Mouse (Mus musculus): ENCODE data around the gene Hrc. TPM values are rescaled to one million over a fixed set of nuclear protein-coding genes. Genes with fewer than 3 reads are reported as not detected.

The Hrc gene
- 0.58 and 1.2 TPM in 2 replicates for polyA plus RNA-seq (2014; fragmentation: Nextera tagmentation; extraction: Ambion mirVana)

DNA sequence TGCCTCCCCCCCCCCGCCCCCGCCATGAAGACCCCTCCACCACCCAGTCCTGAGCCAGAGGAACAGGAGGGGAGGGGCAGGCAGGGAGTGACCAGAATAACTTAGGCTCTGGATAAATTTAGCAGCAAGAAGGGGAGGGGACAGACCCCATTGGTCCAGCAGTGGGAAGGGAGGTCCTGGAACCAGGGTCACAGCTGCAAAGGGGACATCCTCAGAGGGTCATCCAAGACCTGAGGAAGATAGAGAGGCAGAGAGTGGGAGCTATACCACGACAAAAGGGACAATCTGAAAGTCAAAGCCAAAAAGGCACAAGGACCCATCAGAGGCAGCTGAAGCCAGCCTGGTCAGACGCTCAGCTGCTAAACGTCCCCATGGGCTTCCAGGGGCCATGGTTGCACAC, at the start of gene Hrc:
Gene Hrc (plus strand): TSS at position 235 of the 400 bp plus-strand sequence.
- peak within 1 kb of the TSS; percentile 93; the same call in 1 of the 2 replicates for H3K27ac ChIP-seq (ENCODE audit: low read depth)
- no peak within 1 kb of the TSS for H3K9ac ChIP-seq
- TF ChIP-seq CTCF (IDR thresholded peaks at IDR 0.05; ENCODE audit: low read depth), result no peak
- WGBS, result 18% methylated on average over 5 of the region's 5 CpGs
- ATAC-seq (ENCODE audit: insufficient read depth) (no peak), DNase-seq (peak; percentile 13)
- peaks cover 19% of the 10 kb centered on the region for H3K4me1 ChIP-seq (ENCODE audit: insufficient read depth)
- H3K27me3 ChIP-seq (ENCODE audit: insufficient read depth, low read length), result no peaks in the 10 kb centered on the region
- H3K4me2 ChIP-seq, result peak within 1 kb of the TSS; percentile 93
- no peaks in the 10 kb centered on the region for H3K9me3 ChIP-seq (ENCODE audit: low read depth, low read length)
- H3K4me3 ChIP-seq (ENCODE audit: low read depth, low read length), result peak within 1 kb of the TSS; percentile 70; the same call in 1 of the 2 replicates
- H3K36me3 ChIP-seq (ENCODE audit: insufficient read depth), result no peaks in the 10 kb centered on the region

DNA sequence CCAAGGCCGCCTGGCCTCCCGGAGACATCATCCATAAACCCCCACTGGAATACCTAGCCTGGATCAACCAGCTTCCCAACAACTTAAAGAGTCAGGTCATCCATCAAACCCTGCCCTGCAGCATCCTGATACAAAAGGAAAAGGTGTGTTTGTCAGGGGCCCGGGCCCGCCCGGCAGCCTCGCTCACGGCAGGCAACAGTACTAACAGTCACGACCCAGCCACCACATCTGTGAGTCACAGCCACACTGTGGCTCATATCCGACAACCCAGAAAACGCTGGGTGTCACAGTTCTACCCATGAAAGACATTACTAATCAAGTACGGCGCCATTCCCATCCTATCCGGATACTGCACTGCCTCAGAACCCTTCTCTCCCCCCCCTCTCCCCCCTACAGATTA, 48.6 kb upstream of the Hrc start:
- 69% methylated on average over 13 of the region's 13 CpGs for WGBS
- TF ChIP-seq CTCF (IDR thresholded peaks at IDR 0.05; ENCODE audit: low read depth), result no peak
- Histone ChIP-seq H3K4me1 (ENCODE audit: insufficient read depth) (no peaks in the 10 kb centered on the region), H3K9ac (no peak overlapping the region), H3K4me3 (ENCODE audit: low read depth, low read length) (no peak overlapping the region), H3K9me3 (ENCODE audit: low read depth, low read length) (no peaks in the 10 kb centered on the region), H3K27ac (ENCODE audit: low read depth) (no peak overlapping the region), H3K36me3 (ENCODE audit: insufficient read depth) (no peaks in the 10 kb centered on the region), H3K4me2 (no peak overlapping the region), H3K27me3 (ENCODE audit: insufficient read depth, low read length) (no peaks in the 10 kb centered on the region)
- ATAC-seq (ENCODE audit: insufficient read depth) (no peak), DNase-seq (no peak)

DNA sequence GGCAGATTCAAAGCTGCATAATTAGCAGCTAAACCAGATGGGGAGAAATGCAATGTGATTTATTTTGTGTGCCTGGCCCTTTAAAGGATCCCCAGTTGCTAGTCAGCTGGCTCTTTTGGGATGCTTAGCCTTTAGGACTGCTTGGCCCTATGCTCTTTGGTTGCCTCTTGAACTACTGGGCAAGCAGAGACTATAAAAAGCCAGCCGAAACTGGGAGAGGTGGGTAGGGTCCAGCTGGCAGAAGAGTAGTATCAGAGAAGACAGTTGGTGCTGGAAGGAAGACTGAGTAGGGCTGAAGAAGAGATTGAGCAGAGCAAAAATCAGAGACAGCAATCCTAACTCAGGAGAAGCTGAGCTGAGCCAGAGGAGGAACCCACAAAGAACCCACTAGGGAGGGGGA, 38.5 kb upstream of the Hrc start:
- Histone ChIP-seq H3K4me3 (ENCODE audit: low read depth, low read length) (no peak overlapping the region), H3K4me2 (no peak overlapping the region), H3K9me3 (ENCODE audit: low read depth, low read length) (no peaks in the 10 kb centered on the region), H3K9ac (no peak overlapping the region), H3K27me3 (ENCODE audit: insufficient read depth, low read length) (no peaks in the 10 kb centered on the region), H3K36me3 (ENCODE audit: insufficient read depth) (no peaks in the 10 kb centered on the region), H3K4me1 (ENCODE audit: insufficient read depth) (no peaks in the 10 kb centered on the region), H3K27ac (ENCODE audit: low read depth) (no peak overlapping the region)
- no peak for TF ChIP-seq CTCF (IDR thresholded peaks at IDR 0.05; ENCODE audit: low read depth)
- ATAC-seq (ENCODE audit: insufficient read depth), result no peak
- DNase-seq, result no peak
- 77% methylated on average over 1 of the region's 1 CpGs for WGBS

DNA sequence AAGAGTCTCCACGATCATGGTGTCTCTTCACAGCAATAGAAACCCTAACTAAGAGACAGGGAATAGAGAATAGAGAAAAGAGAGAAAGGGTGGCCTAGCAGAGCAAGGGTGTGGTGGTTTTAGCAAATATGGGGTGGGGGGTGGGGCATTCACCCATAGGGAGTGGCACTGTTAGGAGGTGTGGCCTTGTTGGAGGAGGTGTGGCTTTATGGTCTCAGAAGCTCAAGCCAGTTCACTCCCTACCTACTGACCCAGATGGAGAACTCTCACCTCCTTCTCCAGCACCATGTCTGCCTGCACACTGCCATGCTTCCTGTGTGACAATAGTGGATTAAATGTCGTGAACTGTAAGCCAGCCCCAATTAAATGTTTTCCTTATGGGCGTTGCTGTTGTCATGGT, 37.5 kb upstream of the Hrc start:
- 62% methylated on average over 3 of the region's 3 CpGs for WGBS
- Histone ChIP-seq H3K9me3 (ENCODE audit: low read depth, low read length) (no peaks in the 10 kb centered on the region), H3K4me3 (ENCODE audit: low read depth, low read length) (no peak overlapping the region), H3K27ac (ENCODE audit: low read depth) (no peak overlapping the region), H3K9ac (no peak overlapping the region), H3K4me1 (ENCODE audit: insufficient read depth) (no peaks in the 10 kb centered on the region), H3K27me3 (ENCODE audit: insufficient read depth, low read length) (no peaks in the 10 kb centered on the region), H3K4me2 (no peak overlapping the region), H3K36me3 (ENCODE audit: insufficient read depth) (no peaks in the 10 kb centered on the region)
- DNase-seq (no peak), ATAC-seq (ENCODE audit: insufficient read depth) (no peak)
- no peak for TF ChIP-seq CTCF (IDR thresholded peaks at IDR 0.05; ENCODE audit: low read depth)

- no peaks in the 10 kb centered on the region for H3K9me3 ChIP-seq (ENCODE audit: low read depth, low read length)
- no peak overlapping the region for H3K27ac ChIP-seq (ENCODE audit: low read depth)
- no peaks in the 10 kb centered on the region for H3K4me1 ChIP-seq (ENCODE audit: insufficient read depth)
- no peak overlapping the region for H3K9ac ChIP-seq
- H3K27me3 ChIP-seq (ENCODE audit: insufficient read depth, low read length), result no peaks in the 10 kb centered on the region
- DNase-seq (peak; percentile 90), ATAC-seq (ENCODE audit: insufficient read depth) (peak; percentile 91)
- H3K4me3 ChIP-seq (ENCODE audit: low read depth, low read length), result no peak overlapping the region
- TF ChIP-seq CTCF (IDR thresholded peaks at IDR 0.05; ENCODE audit: low read depth), result peak; percentile 85
- peaks cover 8% of the 10 kb centered on the region for H3K36me3 ChIP-seq (ENCODE audit: insufficient read depth)
- H3K4me2 ChIP-seq, result no peak overlapping the region
- WGBS, result 13% methylated on average over 5 of the region's 5 CpGs
Measured at GRCm38 (mm10) chr7:45299752-45300151, 35.3 kb upstream of the Hrc start.

DNA sequence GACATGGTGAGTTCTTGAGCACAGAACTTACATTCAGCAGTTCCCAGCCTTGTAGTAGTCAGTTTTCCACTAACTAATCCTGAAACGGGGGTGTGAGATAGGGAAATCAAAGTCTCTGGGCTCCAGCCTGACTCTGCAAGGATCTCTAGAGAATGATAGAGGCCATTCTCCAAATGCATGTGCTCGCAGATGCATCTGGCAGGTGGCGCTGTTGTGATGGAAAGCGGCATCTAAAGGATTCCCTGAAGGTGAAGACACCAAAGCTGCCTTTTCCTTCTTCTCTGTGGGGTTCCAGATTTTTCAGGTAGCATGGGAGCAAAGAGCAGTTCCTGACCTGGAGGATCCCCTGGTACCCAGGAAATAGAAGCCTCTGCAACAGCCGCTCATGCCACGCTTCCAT, 34.8 kb upstream of the Hrc start:
- Histone ChIP-seq H3K9me3 (ENCODE audit: low read depth, low read length) (no peaks in the 10 kb centered on the region), H3K4me2 (no peak overlapping the region), H3K36me3 (ENCODE audit: insufficient read depth) (peaks cover 8% of the 10 kb centered on the region), H3K27me3 (ENCODE audit: insufficient read depth, low read length) (no peaks in the 10 kb centered on the region), H3K4me3 (ENCODE audit: low read depth, low read length) (no peak overlapping the region), H3K4me1 (ENCODE audit: insufficient read depth) (no peaks in the 10 kb centered on the region), H3K9ac (no peak overlapping the region), H3K27ac (ENCODE audit: low read depth) (no peak overlapping the region)
- peak; percentile 77 for TF ChIP-seq CTCF (IDR thresholded peaks at IDR 0.05; ENCODE audit: low read depth)
- peak; percentile 7; the same call in 1 of the 2 replicates for ATAC-seq (ENCODE audit: insufficient read depth)
- 16% methylated on average over 6 of the region's 6 CpGs for WGBS
- peak; percentile 83 for DNase-seq

GRCm38 (mm10) chr7:45302626-45303025, 32.5 kb upstream of the Hrc start:
- no peak overlapping the region for H3K4me3 ChIP-seq (ENCODE audit: low read depth, low read length)
- no peak overlapping the region for H3K4me2 ChIP-seq
- DNase-seq (peak; percentile 74), ATAC-seq (ENCODE audit: insufficient read depth) (no peak)
- 52% methylated on average over 8 of the region's 8 CpGs for WGBS
- no peaks in the 10 kb centered on the region for H3K27me3 ChIP-seq (ENCODE audit: insufficient read depth, low read length)
- no peaks in the 10 kb centered on the region for H3K9me3 ChIP-seq (ENCODE audit: low read depth, low read length)
- H3K36me3 ChIP-seq (ENCODE audit: insufficient read depth), result peaks cover 8% of the 10 kb centered on the region
- H3K4me1 ChIP-seq (ENCODE audit: insufficient read depth), result no peaks in the 10 kb centered on the region
- no peak for TF ChIP-seq CTCF (IDR thresholded peaks at IDR 0.05; ENCODE audit: low read depth)
- no peak overlapping the region for H3K27ac ChIP-seq (ENCODE audit: low read depth)
- no peak overlapping the region for H3K9ac ChIP-seq

DNA sequence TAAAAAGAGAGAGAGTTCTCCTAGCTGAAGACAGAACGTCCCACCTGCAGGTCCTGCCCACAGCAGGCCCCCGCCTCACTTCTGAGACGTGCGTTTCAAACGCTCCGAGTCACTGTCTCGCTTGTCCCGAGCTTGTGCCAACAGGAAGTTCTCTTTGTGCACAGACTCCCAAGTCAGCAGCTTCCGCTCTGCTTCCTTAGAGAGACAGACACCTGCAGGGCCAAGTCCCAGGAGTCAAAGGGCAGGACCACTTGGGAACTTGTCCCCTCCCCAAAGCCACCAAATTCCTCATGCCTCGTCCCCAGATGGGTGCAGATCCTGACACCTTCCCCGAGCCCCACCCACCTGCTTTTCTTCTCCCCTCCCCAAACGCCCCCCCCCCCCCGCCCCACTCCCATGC, 30.2 kb upstream of the Hrc start:
- TF ChIP-seq CTCF (IDR thresholded peaks at IDR 0.05; ENCODE audit: low read depth), result no peak
- Histone ChIP-seq H3K27me3 (ENCODE audit: insufficient read depth, low read length) (no peaks in the 10 kb centered on the region), H3K4me2 (peak overlapping the region; percentile 36; the same call in 1 of the 2 replicates), H3K4me3 (ENCODE audit: low read depth, low read length) (no peak overlapping the region), H3K9me3 (ENCODE audit: low read depth, low read length) (no peaks in the 10 kb centered on the region), H3K4me1 (ENCODE audit: insufficient read depth) (no peaks in the 10 kb centered on the region), H3K9ac (no peak overlapping the region), H3K27ac (ENCODE audit: low read depth) (no peak overlapping the region; the same call in 1 of the 2 replicates), H3K36me3 (ENCODE audit: insufficient read depth) (peaks cover 13% of the 10 kb centered on the region)
- DNase-seq (peak; percentile 37), ATAC-seq (ENCODE audit: insufficient read depth) (no peak)
- WGBS, result 22% methylated on average over 12 of the region's 13 CpGs
